Mouse (Mus musculus) cerebellum, adult 11 months (tissue): Measurements from ENCODE around the gene Ap4s1.
A peak's percentile ranks its signal among the peaks of the same experiment; 100 is the strongest.
"Not testable (repeated sequence)": the region's sequence is repeated elsewhere in the genome, so short reads cannot be mapped to it uniquely, and the experiment has no call there.

ENCODE experiments used
- DNase-seq: peaks from one replicate; pipeline ENCODE4 v3.0.0; 2022

Ap4s1 gene

GRCm38 (mm10) chr12:51690893-51691844 is at the start of gene Ap4s1:
Gene Ap4s1, plus strand, starts transcription at chr12:51691033.
- peak; percentile 72 for DNase-seq

DNA sequence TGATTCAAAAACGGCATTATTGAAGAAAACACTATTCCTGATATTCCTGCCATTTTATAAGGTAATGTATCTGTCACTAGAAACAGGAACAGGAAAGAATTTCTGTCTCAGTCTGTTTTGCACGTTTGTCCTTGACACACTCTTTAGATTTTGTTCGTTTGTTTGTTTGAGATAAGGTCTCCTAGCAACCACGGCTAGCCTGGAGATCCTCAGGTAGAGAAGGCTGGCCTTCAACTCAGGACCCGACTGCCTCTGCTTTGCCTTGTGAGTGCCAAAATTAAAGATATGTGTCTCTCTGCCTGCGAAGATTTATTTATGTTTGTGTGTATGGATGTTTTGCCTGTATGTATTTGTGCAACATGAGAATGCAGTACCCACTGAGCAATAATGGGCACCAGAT is 49.0 kb upstream of the Ap4s1 start:
- DNase-seq, result no peak

DNA sequence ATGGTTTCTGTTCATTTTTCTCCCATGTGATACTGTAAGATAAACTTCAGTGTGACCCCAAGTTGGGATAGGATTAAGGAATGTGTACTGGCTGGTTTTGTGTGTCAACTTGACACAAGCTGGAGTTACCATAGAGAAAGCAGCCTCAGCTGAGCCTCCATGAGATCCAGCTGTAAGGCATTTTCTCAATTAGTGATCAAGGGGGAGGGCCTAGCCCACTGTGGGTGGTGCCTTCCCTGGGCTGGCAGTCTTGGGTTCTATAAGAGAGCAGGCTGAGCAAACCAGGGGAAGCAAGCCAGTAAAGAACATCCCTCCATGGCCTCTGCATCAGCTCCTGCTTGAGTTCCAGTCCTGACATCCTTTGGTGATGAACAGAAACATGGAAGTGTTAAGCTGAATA is 41.4 kb upstream of the Ap4s1 start:
- not testable (repeated sequence) for DNase-seq

- no peak for DNase-seq
These were observed 34.8 kb upstream of the Ap4s1 start for GRCm38 (mm10) chr12:51655944-51656465.

GRCm38 (mm10) chr12:51663011-51663410 is 27.8 kb upstream of the Ap4s1 start:
- DNase-seq, result no peak

DNA sequence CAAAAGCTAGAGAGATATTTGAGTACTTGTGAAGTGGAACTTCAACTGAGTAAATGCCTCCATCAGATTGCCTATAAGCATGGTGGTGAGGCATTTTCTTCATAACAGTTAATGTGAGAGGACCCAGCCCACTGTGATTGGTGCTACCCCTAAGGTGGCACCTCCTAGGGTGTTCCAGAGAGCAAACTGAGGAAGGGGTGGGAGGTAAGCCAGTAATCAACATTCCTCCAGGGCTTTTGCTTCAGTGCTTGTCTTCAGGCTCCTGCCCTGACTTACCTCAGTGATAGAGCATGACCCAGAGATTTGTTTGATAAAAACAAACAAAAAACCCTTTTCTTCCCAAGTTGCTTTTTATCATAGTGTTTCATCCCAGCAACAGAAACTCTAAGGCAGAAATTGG is 26.9 kb upstream of the Ap4s1 start:
- DNase-seq, result no peak

DNA sequence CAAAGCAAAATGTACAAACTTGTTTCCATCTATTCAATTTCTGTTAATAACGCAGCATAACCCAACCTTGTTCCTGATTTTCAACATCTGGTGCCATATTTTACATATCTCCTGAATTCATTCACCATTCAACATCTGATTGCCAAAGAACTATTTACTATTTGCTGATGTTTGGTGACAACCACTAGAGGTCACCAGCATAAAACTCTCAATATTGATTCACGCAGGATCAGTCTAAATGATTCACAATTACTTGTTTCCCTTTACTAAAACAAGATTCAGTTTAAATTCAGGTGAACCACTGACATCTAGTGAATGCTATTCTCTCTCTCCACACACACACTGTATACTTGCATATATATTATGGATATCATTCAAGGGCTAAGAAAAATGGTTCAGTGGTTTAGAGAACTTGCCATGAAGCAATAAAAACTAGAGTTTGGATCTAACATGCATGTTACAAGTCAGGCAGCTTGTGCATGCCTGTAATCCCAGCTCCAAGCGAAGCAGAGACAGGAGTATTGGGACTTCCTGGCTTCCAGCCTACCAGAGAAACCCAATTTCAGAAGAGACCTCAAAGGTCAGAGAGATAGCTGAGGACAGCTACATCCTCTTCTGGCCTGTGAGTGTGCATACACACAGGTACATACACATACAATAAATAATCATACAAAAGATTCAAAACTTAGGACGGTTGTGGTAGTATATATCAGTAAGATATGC is 24.0 kb upstream of the Ap4s1 start:
- DNase-seq, result no peak

- DNase-seq, result no peak
These were observed 19.5 kb upstream of the Ap4s1 start for GRCm38 (mm10) chr12:51671231-51671891.

GRCm38 (mm10) chr12:51673270-51673669 is 17.6 kb upstream of the Ap4s1 start:
- DNase-seq, result no peak

DNA sequence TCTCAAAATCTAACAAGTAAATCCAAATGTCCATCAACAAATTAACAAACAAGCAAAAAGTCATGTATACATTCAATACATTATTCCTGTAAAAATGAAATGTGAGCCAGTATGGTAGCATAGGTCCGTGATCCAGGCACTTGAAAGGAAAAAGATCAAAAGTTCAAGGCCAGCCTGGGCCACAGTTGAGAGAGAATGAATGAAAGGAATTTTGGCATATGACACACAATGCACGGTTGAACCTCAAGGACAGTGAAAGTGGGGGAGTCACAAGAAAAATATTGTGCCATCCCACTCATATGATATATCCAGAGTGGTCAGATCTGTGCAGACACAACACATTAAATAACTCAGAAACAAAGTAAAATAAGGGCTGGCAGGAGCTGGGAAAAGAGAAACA is 14.4 kb upstream of the Ap4s1 start:
- no peak for DNase-seq

DNA sequence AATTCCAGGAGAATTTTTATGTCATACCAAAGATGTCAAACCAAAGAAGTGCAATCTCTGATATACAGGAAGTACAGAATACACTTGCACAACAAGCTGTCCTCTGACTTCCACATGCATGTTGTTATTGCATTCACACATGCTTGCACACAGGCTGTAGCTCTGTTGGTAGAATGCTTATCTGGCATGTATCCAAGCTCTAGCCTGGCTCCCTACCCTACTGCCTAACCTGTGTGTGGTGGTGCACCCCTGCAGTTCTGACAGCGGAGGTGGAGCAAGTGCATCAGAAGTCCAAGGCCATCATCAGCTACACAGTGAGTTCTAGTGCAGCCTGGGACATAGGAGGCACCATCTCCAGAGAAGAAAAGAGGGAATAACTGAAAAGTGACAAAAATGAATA is 12.0 kb upstream of the Ap4s1 start:
- DNase-seq, result peak; percentile 31

- DNase-seq, result no peak
These were observed 2.3 kb upstream of the Ap4s1 start for GRCm38 (mm10) chr12:51688546-51688945.

GRCm38 (mm10) chr12:51691845-51692632 is 1.2 kb downstream of the Ap4s1 start, which contains the start of gene Strn3:
Gene Strn3, minus strand, starts transcription at chr12:51691897.
- DNase-seq, result peak; percentile 96

DNA sequence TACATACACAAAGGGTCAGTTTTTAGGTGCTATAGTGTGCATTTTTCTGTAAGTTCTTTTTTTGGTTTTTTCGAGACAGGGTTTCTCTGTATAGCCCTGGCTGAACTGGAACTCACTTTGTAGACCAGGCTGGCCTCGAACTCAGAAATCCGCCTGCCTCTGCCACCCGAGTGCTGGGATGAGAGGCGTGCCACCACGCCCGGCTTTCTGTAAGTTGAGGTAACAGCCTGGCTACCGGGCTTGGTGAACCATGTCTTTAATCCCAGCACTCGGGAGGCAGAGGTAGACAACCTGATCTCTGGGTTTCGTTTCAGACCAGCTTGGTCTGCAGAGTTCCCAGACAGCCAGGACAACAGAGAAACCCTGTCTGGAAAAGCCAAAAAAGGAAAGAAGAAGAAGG is 2.0 kb downstream of the Ap4s1 start:
- peak; percentile 16 for DNase-seq

DNA sequence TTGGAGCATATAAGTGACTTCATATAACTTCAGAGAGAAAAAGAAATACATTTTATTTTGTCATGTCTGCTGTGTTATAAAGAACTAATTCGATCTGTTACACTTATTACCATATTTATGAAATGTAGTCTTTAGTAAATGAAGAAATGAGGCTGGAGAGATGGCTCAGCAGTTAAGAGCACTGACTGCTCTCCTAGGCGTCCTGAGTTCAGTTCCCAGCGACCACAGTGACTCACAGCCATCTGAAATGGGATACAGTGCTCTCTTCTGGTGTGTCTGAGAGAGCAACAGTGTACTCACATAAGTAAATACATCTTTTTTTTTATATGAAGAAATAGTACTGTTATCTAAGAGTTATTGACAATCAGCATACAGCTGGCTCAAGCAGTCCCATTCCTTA is 2.6 kb downstream of the Ap4s1 start:
- no peak for DNase-seq

DNA sequence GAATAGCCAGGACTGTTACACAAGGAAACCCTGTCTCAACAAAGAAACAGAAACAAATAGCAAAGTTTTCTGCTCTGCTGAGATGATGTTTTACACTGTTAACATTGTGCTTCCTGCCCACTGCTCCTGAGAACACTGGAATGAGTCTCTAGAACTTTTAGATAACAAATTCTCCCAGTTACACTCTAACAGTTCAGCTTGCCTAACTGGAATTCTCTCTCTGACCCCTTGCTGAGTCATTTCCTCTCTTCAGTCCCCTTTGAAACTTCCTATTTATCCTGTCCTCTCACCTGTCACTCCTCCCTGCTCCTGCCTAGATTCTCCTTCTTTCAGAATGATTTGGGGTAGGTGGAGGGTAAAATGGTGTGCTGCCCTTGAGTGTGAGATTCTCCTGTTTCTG is 3.3 kb downstream of the Ap4s1 start:
- no peak for DNase-seq

GRCm38 (mm10) chr12:51694966-51695365 is 4.1 kb downstream of the Ap4s1 start:
- no peak for DNase-seq

DNA sequence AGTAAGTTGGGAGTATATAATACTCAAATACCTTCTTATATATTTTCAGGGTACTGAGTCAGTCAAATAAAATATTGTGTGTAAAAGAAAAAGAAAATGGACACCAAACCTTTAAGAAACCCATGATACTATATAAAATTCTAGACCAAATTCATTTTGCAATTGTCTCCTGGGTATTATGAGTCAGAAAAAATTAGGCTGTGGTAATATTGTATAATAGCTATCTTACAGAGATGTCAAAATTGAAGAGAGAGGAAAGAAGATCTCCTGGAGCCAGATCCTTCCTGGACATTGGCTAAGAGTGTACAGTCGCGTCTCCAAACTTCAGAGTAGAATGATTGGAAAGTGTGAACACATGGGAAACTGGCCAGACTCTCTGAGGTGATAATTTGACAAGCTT is 5.3 kb downstream of the Ap4s1 start:
- no peak for DNase-seq

DNA sequence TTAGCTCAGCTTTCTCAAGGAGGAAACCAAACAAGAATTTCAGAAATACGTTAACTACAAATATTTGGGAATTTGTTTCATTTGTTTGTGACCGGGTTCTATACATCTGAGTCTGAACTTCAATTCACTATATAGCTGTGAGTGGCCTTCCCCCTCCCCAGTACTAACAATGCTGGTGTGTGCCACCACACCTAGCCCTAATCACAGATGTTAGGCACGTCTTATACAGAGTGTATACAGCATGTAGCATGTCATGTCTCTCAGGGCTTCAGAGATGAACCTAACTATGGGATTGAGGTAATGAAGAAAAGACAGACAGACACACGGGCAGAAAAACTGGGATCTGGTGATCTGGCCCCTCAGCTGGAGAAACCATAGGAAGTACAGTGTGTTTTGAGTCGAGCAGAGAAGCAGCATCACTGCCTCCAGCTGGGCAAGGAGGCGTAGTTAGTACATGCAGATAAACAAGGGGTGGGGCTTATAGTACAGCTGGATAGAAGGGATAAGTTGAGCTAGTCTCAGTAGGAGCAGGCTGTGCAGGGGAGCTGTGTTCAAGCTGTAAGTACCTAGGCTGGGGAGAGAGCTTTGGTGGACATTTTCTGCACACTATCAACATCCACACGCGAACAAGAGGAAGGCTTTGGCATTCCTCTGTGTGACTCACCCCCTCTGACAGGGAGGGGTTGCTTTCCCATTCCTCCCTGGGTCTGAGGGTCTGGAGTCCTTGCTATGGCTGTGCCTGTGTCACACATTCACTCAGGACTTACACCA is 9.0 kb downstream of the Ap4s1 start:
- no peak for DNase-seq

DNA sequence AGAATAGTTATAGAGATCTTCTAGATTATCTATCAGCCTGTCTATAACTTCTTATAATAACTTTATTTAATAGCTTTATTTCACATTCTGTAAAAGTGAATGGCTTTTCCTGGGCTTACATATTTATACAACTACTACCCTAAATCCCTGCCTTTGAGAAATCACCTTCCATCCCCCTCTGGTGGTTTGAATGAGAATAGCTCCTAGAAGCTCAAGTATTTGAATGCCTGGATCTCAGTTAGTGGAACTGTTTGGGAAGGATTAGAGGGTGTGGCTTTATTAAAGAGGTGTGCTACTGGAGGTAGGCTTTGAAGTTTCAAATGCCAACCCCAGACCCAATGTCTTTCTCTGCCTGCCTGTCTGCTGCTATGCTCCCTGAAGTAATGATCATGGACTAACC is 10.9 kb downstream of the Ap4s1 start:
- DNase-seq, result no peak

- no peak for DNase-seq
These were observed 13.0 kb downstream of the Ap4s1 start for GRCm38 (mm10) chr12:51703859-51704258.

DNA sequence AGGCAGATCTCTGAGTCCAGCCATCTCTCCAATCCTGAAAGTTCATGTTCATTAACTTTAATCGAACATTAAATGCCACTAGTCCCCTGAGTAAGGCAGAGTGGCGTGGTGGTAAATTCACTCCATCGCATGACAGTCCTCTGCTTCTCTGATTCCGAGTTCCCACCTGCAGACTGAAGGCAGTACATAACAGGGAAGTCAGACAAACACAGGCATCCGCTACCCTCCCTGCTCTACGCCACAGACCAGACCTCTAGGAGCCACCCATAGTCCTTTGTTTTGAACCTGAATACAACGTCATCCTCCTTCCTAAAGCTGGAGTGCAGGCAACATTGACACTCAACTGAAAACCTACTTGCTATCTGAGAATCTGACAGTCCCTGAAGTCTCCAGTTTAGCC is 13.7 kb downstream of the Ap4s1 start:
- no peak for DNase-seq
